Mouse (Mus musculus) MEL (cell line): ENCODE measurements around the gene Slx1b. TPM values are rescaled to one million over a fixed set of nuclear protein-coding genes. Genes with fewer than 3 reads are reported as not detected.
"Not testable (repeated sequence)": the region's sequence is repeated elsewhere in the genome, so short reads cannot be mapped to it uniquely, and the experiment has no call there.

ENCODE experiments used
- DNase-seq: peaks from one replicate; pipeline ENCODE4 v3.0.0; 2011; ENCODE audit warnings: low read depth, low spot score
- H3K27ac ChIP-seq: 2 replicates; pipeline ENCODE4 v1.5.1; 2012; ENCODE audit warnings: low read depth, mild to moderate bottlenecking, control low read depth, low read length, moderate library complexity; ENCODE audit not compliant: control insufficient read depth
- H3K27me3 ChIP-seq, 2 experiments: fragments of 150-350 bp in 1 of 2; sonication (generic) in 1 of 2; 2 replicates each; pipeline ENCODE4 v1.6.1; 2012; ENCODE audit warnings: low read length in 2 of 2, mild to moderate bottlenecking in 2 of 2, improper control_type of control experiment in 1 of 2, moderate library complexity in 1 of 2; ENCODE audit not compliant: insufficient read depth in 2 of 2, control insufficient read depth in 1 of 2
- H3K36me3 ChIP-seq, 2 experiments: 2 replicates each; pipeline ENCODE4 v1.6.1; 2012 to 2014; ENCODE audit warnings: low read length in 2 of 2, improper control_type of control experiment in 1 of 2, inconsistent platforms in 1 of 2, mild to moderate bottlenecking in 1 of 2; ENCODE audit not compliant: insufficient read depth in 2 of 2, control insufficient read depth in 1 of 2
- H3K4me1 ChIP-seq, 2 experiments: fragments of 150-350 bp in 1 of 2; sonication (generic) in 1 of 2; 2 replicates each; pipeline ENCODE4 v1.6.1; 2012; ENCODE audit warnings: low read length in 2 of 2, improper control_type of control experiment in 1 of 2, mild to moderate bottlenecking in 1 of 2; ENCODE audit not compliant: insufficient read depth in 2 of 2, control insufficient read depth in 1 of 2
- H3K4me3 ChIP-seq, 2 experiments: fragments of 150-350 bp in 1 of 2; sonication (generic) in 1 of 2; 2 replicates each; pipeline ENCODE4 v1.5.1; 2012; ENCODE audit warnings: low read depth in 2 of 2, low read length in 2 of 2, mild to moderate bottlenecking in 2 of 2, moderate library complexity in 2 of 2, control low read depth in 1 of 2, improper control_type of control experiment in 1 of 2; ENCODE audit not compliant: control insufficient read depth in 1 of 2, insufficient read depth in 1 of 2
- H3K79me2 ChIP-seq: 2 replicates; pipeline ENCODE4 v1.6.1; 2012; ENCODE audit warnings: mild to moderate bottlenecking, low read length, moderate library complexity; ENCODE audit not compliant: control insufficient read depth, poor library complexity, insufficient read depth
- H3K9ac ChIP-seq: 2 replicates; pipeline ENCODE4 v1.6.1; 2012; ENCODE audit warnings: low read depth, mild to moderate bottlenecking, control low read depth, low read length, moderate library complexity; ENCODE audit not compliant: control insufficient read depth, poor library complexity, severe bottlenecking
- H3K9me3 ChIP-seq: fragments of 150-350 bp; sonication (generic); replicated peaks from 2 replicates; pipeline ENCODE4 v1.6.1; 2012; ENCODE audit warnings: mild to moderate bottlenecking, low read length, improper control_type of control experiment, moderate library complexity; ENCODE audit not compliant: insufficient read depth
- CHD1 ChIP-seq: IDR thresholded peaks from 2 replicates; pipeline ENCODE4 v1.6.1; 2012; ENCODE audit warnings: low read depth, mild to moderate bottlenecking, inconsistent platforms, low read length, improper control_type of control experiment
- CTCF ChIP-seq, 3 experiments: IDR thresholded peaks in 2 of 3; conservative IDR thresholded peaks in 1 of 3; 2 replicates each; pipeline ENCODE4 v1.5.1; 2011 to 2012; ENCODE audit warnings: low read length in 3 of 3, low read depth in 2 of 3, mild to moderate bottlenecking in 2 of 3, improper control_type of control experiment in 1 of 3, inconsistent platforms in 1 of 3, mixed read lengths in 1 of 3, moderate library complexity in 1 of 3; ENCODE audit not compliant: control insufficient read depth in 1 of 3, insufficient read depth in 1 of 3, poor library complexity in 1 of 3, severe bottlenecking in 1 of 3
- GATA1 ChIP-seq: IDR thresholded peaks from 2 replicates; pipeline ENCODE4 v1.6.1; 2011; ENCODE audit warnings: low read depth, low read length, improper control_type of control experiment
- MAFK ChIP-seq: IDR thresholded peaks from 2 replicates; pipeline ENCODE4 v1.6.1; 2011; ENCODE audit warnings: low read depth, mild to moderate bottlenecking, low read length, improper control_type of control experiment, borderline replicate concordance
- MAX ChIP-seq: IDR thresholded peaks from 2 replicates; pipeline ENCODE4 v1.6.1; 2011; ENCODE audit warnings: low read length, improper control_type of control experiment
- MAZ ChIP-seq: IDR thresholded peaks from 2 replicates; pipeline ENCODE4 v1.6.1; 2012; ENCODE audit warnings: low read depth, mild to moderate bottlenecking, inconsistent platforms, low read length, improper control_type of control experiment
- MYC ChIP-seq: IDR thresholded peaks from 2 replicates; pipeline ENCODE4 v1.6.1; 2011; ENCODE audit warnings: low read depth, mild to moderate bottlenecking, low read length, improper control_type of control experiment, moderate library complexity
- POLR2A ChIP-seq, 2 experiments: IDR thresholded peaks; 2 replicates each; pipeline ENCODE4 v1.6.1; 2011 to 2012; ENCODE audit warnings: low read length in 2 of 2, mild to moderate bottlenecking in 2 of 2, control low read depth in 1 of 2, improper control_type of control experiment in 1 of 2, low read depth in 1 of 2, moderate library complexity in 1 of 2; ENCODE audit not compliant: control insufficient read depth in 1 of 2, insufficient read depth in 1 of 2, poor library complexity in 1 of 2
- RAD21 ChIP-seq: IDR thresholded peaks from 2 replicates; pipeline ENCODE4 v1.6.1; 2011; ENCODE audit warnings: mild to moderate bottlenecking, low read depth, low read length, improper control_type of control experiment
- SIN3A ChIP-seq: IDR thresholded peaks from 2 replicates; pipeline ENCODE4 v1.6.1; 2012; ENCODE audit warnings: low read length, improper control_type of control experiment, inconsistent platforms
- SMC3 ChIP-seq: IDR thresholded peaks from 2 replicates; pipeline ENCODE4 v1.6.1; 2011; ENCODE audit warnings: low read depth, low read length, improper control_type of control experiment
- TBP ChIP-seq: IDR thresholded peaks from 2 replicates; pipeline ENCODE4 v1.8.0; 2011; ENCODE audit warnings: low read depth, low read length, improper control_type of control experiment
- USF1 ChIP-seq: IDR thresholded peaks from 2 replicates; pipeline ENCODE4 v1.6.1; 2014; ENCODE audit warnings: low read depth, mild to moderate bottlenecking, inconsistent platforms, low read length, improper control_type of control experiment, moderate library complexity
- ZC3H11A ChIP-seq: IDR thresholded peaks from 2 replicates; pipeline ENCODE4 v1.6.1; 2012; ENCODE audit warnings: low read depth, mild to moderate bottlenecking, inconsistent platforms, low read length, improper control_type of control experiment
- ZNF384 ChIP-seq: IDR thresholded peaks from 2 replicates; pipeline ENCODE4 v1.6.1; 2012; ENCODE audit warnings: low read depth, mild to moderate bottlenecking, inconsistent platforms, low read length, improper control_type of control experiment
- polyA plus RNA-seq, 2 experiments: library from polyadenylated mRNA; stranded (reverse) in 1 of 2; unstranded in 1 of 2; fragments of >175 nt in 1 of 2; fragments of >200 nt in 1 of 2; gene quantifications; 2 replicates each; pipeline versions ENCODE4 v1.2.1 to v1.2.4; 2012; ENCODE audit warnings: low replicate concordance in 2 of 2, low read depth in 1 of 2; ENCODE audit not compliant: insufficient read length in 2 of 2, insufficient read depth in 1 of 2, missing spikeins in 1 of 2
- total RNA-seq: library from RNA; depleted of rRNA; stranded (reverse); fragments of 300-350 nt; gene quantifications from 2 replicates; pipeline ENCODE4 v1.2.3, GENCODE M21; 2012

Slx1b gene
- total and polyA plus RNA-seq, 3 experiments, result 4.6 to 10.2 TPM; not detected in 1

GRCm38 (mm10) chr7:126644345-126644744, 51.2 kb downstream of the Slx1b start:
- H3K79me2 ChIP-seq, result peaks cover 1% of the 10 kb centered on the region; the same call in 1 of the 2 replicates
- no peak overlapping the region for H3K9ac ChIP-seq
- no peaks in the 10 kb centered on the region for H3K27me3 ChIP-seq
- peaks cover 0 to 10% of the 10 kb centered on the region in 2 experiments; a peak in 2 of 4 replicates for H3K36me3 ChIP-seq
- no peak overlapping the region for H3K27ac ChIP-seq
- peaks cover 0 to 16% of the 10 kb centered on the region in 2 experiments; a peak in 3 of 4 replicates for H3K4me1 ChIP-seq
- no peak overlapping the region for H3K4me3 ChIP-seq
- no peak for DNase-seq
- TF ChIP-seq USF1, result no peak
- TF ChIP-seq MAX, result no peak
- no peak for TF ChIP-seq MAZ
- TF ChIP-seq GATA1, result no peak
- TF ChIP-seq TBP, result peak; percentile 88
- no peak for TF ChIP-seq CHD1
- no peak for TF ChIP-seq ZNF384
- no peak for TF ChIP-seq POLR2A (IDR thresholded peaks at IDR 0.05; ENCODE audit: control insufficient read depth in 1 of 2, insufficient read depth in 1 of 2, low read depth in 1 of 2, low read length in 2 of 2, poor library complexity in 1 of 2)
- H3K9me3 ChIP-seq, result no peaks in the 10 kb centered on the region

GRCm38 (mm10) chr7:126643244-126643617, 52.4 kb downstream of the Slx1b start:
- Histone ChIP-seq H3K4me1 (peaks cover 0 to 16% of the 10 kb centered on the region in 2 experiments; a peak in 3 of 4 replicates), H3K36me3 (peaks cover 0 to 10% of the 10 kb centered on the region in 2 experiments; a peak in 2 of 4 replicates)
- not testable (repeated sequence) for H3K27me3 ChIP-seq, H3K79me2 ChIP-seq, H3K27ac ChIP-seq, H3K4me3 ChIP-seq, H3K9ac ChIP-seq, H3K9me3 ChIP-seq
- DNase-seq, result peak; percentile 80
- TF ChIP-seq ZNF384 (0 out of 2 replicates have a peak, but pooled peaks have one; percentile 15), ZC3H11A (peak; percentile 49), SMC3 (peak; percentile 52), TBP (peak; percentile 98), MAFK (peak; percentile 84; the same call in 1 of the 2 replicates), SIN3A (peak; percentile 48; the same call in 1 of the 2 replicates), MYC (peak; percentile 81; the same call in 1 of the 2 replicates), RAD21 (peak; percentile 33), CTCF (IDR thresholded peaks at IDR 0.05 in 2 of 3, conservative IDR thresholded peaks at IDR 0.05 in 1 of 3; ENCODE audit: control insufficient read depth in 1 of 3, insufficient read depth in 1 of 3, low read depth in 2 of 3, low read length in 3 of 3, poor library complexity in 1 of 3, severe bottlenecking in 1 of 3) (peak; percentile 32 to 62 (median 39); a peak in 5 of 6 replicates)
